Mouse (Mus musculus) heart, embryonic 11.5 days (tissue): ENCODE data around the gene Rab8a. TPM values are rescaled to one million over a fixed set of nuclear protein-coding genes. Genes with fewer than 3 reads are reported as not detected.
"Not testable (repeated sequence)": the region's sequence is repeated elsewhere in the genome, so short reads cannot be mapped to it uniquely, and the experiment has no call there.

Experiments
- ATAC-seq: fragments of 200-750 bp; cut with Nextera tagmentation; replicated peaks from 2 replicates; pipeline ENCODE4 v1.8.0; 2017; ENCODE audit warnings: moderate library complexity; ENCODE audit not compliant: insufficient number of reproducible peaks, low FRiP score, low TSS enrichment
- H3K27ac ChIP-seq: fragments of 300-500 bp; sonication (generic); 2 replicates; pipeline ENCODE4 v1.5.1; 2014; ENCODE audit warnings: mild to moderate bottlenecking, low read depth, low read length
- H3K27me3 ChIP-seq: fragments of 300-500 bp; sonication (generic); 2 replicates; pipeline ENCODE4 v1.6.1; 2014; ENCODE audit warnings: mild to moderate bottlenecking, low read length, mixed read lengths; ENCODE audit not compliant: control insufficient read depth, insufficient read depth
- H3K36me3 ChIP-seq: fragments of 300-500 bp; sonication (generic); 2 replicates; pipeline ENCODE4 v1.6.1; 2014; ENCODE audit warnings: mild to moderate bottlenecking, low read length, moderate library complexity, mixed read lengths; ENCODE audit not compliant: control insufficient read depth, insufficient read depth
- H3K4me1 ChIP-seq: fragments of 300-500 bp; sonication (generic); 2 replicates; pipeline ENCODE4 v1.6.1; 2014; ENCODE audit warnings: low read length; ENCODE audit not compliant: control insufficient read depth, insufficient read depth
- H3K4me2 ChIP-seq: fragments of 300-500 bp; sonication (generic); 2 replicates; pipeline ENCODE4 v1.6.1; 2014; ENCODE audit warnings: mild to moderate bottlenecking, moderate library complexity
- H3K4me3 ChIP-seq: fragments of 300-500 bp; sonication (generic); 2 replicates; pipeline ENCODE4 v1.5.1; 2014; ENCODE audit warnings: low read depth, low read length
- H3K9ac ChIP-seq: fragments of 300-500 bp; sonication (generic); 2 replicates; pipeline ENCODE4 v1.6.1; 2014; ENCODE audit warnings: mild to moderate bottlenecking, low read depth, low read length, moderate library complexity
- H3K9me3 ChIP-seq: fragments of 300-500 bp; sonication (generic); replicated peaks from 2 replicates; pipeline ENCODE4 v1.6.1; 2016; ENCODE audit warnings: low read length; ENCODE audit not compliant: control insufficient read depth
- WGBS: fragments of 180-500 bp; shearing (Covaris S2); extraction: QIAGEN DNeasy Blood & Tissue Kit; methylation state at CpG from one replicate; pipeline ENCODE4 v1.1.7; 2014; ENCODE audit not compliant: insufficient replicate concordance; 5-methylcytosine and 5-hydroxymethylcytosine counted together
- polyA plus RNA-seq: library from polyadenylated mRNA; unstranded; fragments of >200 nt; fragmentation: Nextera tagmentation; extraction: Ambion mirVana; gene quantifications from 2 replicates; pipeline ENCODE4 v1.2.1, GENCODE M21; 2014

The Rab8a gene
- 65.5 and 71.6 TPM in 2 replicates for polyA plus RNA-seq

DNA sequence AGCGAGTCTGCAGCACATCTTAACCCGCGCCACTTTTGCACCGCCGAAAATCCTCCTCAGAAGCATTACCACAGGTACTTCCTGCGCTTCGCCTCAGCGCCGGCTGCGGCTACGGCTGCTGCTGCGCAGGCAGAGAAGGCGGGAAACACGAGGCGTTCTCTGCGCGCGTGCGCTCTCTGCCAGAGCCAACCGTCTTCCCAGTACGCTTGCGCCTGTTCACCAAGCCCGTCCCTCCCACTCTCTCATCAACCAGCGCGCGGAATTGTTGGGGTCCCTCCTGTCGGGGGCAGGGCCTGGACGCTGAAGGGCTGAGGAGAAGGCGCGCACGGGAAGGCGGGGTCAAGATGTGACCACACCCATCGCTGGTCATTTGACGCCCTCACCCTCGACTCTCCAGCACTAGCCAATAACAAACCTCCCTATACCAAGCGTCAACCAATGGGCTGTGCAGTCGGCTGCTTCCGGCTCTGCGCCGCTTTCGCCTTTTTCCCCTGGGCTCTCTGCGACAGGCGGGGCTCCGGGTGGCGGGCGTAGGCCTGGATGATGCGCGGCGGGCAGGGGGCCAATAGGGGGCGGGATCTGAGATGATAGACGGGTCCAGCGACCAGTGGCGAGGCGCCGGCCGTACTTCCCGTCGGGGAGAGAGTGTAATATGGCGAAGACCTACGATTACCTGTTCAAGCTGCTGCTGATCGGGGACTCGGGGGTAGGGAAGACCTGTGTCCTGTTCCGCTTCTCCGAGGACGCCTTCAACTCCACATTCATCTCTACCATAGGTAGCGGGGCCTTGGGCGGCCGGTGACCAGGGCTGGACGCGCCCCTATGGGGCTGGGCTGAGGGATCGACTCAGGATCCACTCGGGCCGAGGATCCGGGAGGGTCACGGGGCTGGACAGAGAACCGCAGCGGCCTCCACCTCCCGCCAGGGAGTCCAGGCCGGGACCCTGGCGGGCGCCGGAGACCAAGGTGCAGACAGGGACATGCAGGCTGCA is at the start of gene Rab8a:
Rab8a (plus strand) TSS at position 494 of the 991 bp plus-strand sequence.
- H3K4me2 ChIP-seq, result peak within 1 kb of the TSS; percentile 91
- under 1% methylated on average over 82 of the region's 82 CpGs for WGBS
- no peaks in the 10 kb centered on the region; the same call in 1 of the 2 replicates for H3K36me3 ChIP-seq
- H3K4me1 ChIP-seq, result peaks cover 12% of the 10 kb centered on the region
- H3K9ac ChIP-seq, result peak within 1 kb of the TSS; percentile 81
- peak; percentile 99 for ATAC-seq
- H3K27me3 ChIP-seq, result no peaks in the 10 kb centered on the region
- H3K9me3 ChIP-seq, result no peaks in the 10 kb centered on the region
- peak within 1 kb of the TSS; percentile 86 for H3K27ac ChIP-seq
- peak within 1 kb of the TSS; percentile 76 for H3K4me3 ChIP-seq

DNA sequence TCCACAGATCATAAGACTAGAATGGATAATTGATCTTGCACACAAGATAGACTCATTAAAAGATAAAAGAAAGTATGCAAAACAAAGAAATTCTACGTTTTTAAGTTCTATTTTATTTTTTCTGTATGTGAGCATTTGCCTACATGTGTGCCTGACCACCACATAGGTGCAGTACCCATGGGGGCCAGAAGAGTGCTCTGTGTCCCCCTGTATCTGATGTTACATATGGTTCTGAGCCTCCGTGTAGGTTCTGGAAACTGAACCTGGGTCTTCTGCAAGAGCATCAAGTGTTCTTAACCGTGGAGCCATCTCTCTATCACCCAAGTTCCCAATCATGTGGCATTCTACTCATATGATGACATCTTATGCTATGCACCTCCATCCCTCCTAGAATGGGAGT is 48.5 kb upstream of the Rab8a start:
- 57% methylated on average over 3 of the region's 3 CpGs for WGBS
- Histone ChIP-seq H3K27me3 (no peaks in the 10 kb centered on the region), H3K4me1 (no peaks in the 10 kb centered on the region), H3K9ac (no peak overlapping the region), H3K27ac (no peak overlapping the region), H3K9me3 (no peaks in the 10 kb centered on the region), H3K36me3 (no peaks in the 10 kb centered on the region), H3K4me2 (no peak overlapping the region), H3K4me3 (no peak overlapping the region)
- no peak for ATAC-seq

DNA sequence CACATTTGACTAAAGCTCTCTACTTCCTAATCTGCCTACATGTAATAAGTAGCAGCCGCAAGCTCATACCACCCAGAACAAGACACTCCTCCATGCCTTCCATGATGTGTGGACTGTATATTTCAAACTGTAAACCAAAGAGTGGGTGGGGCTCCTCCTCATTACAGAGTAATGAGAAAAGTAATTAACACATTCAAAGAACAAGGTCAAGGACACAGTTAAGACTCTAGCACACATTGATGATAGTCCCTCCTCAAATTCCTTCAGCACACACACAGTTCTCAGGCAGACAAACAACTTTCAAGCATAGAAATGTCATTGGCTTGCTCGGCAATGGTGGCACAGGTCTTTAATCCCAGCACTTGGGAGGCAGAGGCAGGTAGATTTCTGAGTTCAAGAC is 45.8 kb upstream of the Rab8a start:
- no peaks in the 10 kb centered on the region for H3K9me3 ChIP-seq
- no peaks in the 10 kb centered on the region for H3K27me3 ChIP-seq
- no peak for ATAC-seq
- no peaks in the 10 kb centered on the region for H3K36me3 ChIP-seq
- no peak overlapping the region for H3K4me2 ChIP-seq
- 79% methylated on average over 2 of the region's 2 CpGs for WGBS
- H3K4me3 ChIP-seq, result no peak overlapping the region
- H3K27ac ChIP-seq, result no peak overlapping the region
- no peaks in the 10 kb centered on the region for H3K4me1 ChIP-seq
- no peak overlapping the region for H3K9ac ChIP-seq

DNA sequence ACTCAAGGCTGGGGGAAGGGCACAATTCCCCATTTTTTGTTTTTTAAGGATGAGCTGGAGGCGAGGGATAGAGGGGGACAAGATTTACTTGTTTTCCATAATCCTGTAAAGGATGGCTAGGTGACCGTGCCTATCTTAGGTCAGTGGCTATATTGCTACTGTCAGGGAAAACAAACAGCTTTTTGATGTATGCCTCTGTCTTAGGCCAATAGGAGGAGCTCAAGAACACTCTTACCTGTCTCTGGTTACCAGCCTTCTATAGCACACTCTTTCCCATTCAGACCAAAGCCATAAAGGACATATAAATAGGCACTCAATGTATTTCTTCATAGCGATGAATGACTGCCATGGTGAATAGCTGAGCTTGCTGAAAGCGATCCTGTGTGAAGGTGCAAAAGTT is 42.4 kb upstream of the Rab8a start:
- Histone ChIP-seq H3K36me3 (no peaks in the 10 kb centered on the region), H3K4me1 (no peaks in the 10 kb centered on the region), H3K9me3 (no peaks in the 10 kb centered on the region), H3K4me2 (no peak overlapping the region), H3K27me3 (no peaks in the 10 kb centered on the region), H3K4me3 (no peak overlapping the region), H3K27ac (no peak overlapping the region), H3K9ac (no peak overlapping the region)
- WGBS, result 44% methylated on average over 4 of the region's 4 CpGs
- no peak for ATAC-seq

DNA sequence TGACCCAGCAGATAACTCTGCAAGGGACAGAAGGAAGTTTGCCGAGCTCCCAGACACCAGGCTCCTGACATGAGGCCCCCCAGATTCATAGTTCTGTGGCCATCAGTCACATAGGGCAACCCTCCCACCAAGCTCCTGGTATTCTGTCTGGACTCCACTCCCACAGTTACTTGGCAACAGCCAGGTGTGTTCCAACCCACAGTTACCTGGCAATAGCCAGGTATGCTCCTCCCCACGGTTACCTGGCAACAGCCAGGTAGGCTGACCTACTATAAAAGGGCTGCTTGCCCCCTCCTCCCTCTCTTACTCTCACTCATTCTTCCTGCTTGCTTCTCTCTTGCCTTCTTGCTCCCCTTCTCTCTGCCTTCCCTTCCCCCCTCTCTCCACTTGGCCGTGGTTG is 39.5 kb upstream of the Rab8a start:
- H3K4me2 ChIP-seq, H3K9me3 ChIP-seq, H3K4me1 ChIP-seq, H3K27ac ChIP-seq, H3K4me3 ChIP-seq, H3K36me3 ChIP-seq, H3K9ac ChIP-seq, ATAC-seq, H3K27me3 ChIP-seq: not testable (repeated sequence)
- 45% methylated on average over 3 of the region's 3 CpGs for WGBS

DNA sequence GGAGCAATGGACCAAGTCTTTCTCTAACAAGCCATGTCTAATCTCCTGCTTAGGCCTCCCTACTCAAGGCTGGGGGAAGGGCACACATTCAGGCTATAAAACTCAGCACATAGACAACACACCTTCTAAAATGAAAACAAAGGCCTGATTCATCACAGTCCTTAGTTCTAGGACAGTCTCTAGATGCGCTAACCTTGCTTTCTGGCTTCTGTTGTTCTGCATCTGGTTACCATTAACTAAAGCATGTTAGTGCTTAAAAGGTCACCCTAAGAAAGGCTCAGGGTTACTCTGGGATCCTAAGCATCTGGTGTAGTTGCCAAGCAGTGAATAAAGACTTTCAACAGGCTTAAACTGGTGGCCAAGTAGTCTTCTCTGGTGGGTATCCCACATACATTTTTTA is 39.0 kb upstream of the Rab8a start:
- Histone ChIP-seq H3K27me3 (no peaks in the 10 kb centered on the region), H3K27ac (no peak overlapping the region), H3K4me3 (no peak overlapping the region), H3K4me2 (no peak overlapping the region), H3K9ac (no peak overlapping the region), H3K9me3 (no peaks in the 10 kb centered on the region), H3K4me1 (no peaks in the 10 kb centered on the region), H3K36me3 (no peaks in the 10 kb centered on the region)
- no peak for ATAC-seq
- 88% methylated on average over 1 of the region's 1 CpGs for WGBS

DNA sequence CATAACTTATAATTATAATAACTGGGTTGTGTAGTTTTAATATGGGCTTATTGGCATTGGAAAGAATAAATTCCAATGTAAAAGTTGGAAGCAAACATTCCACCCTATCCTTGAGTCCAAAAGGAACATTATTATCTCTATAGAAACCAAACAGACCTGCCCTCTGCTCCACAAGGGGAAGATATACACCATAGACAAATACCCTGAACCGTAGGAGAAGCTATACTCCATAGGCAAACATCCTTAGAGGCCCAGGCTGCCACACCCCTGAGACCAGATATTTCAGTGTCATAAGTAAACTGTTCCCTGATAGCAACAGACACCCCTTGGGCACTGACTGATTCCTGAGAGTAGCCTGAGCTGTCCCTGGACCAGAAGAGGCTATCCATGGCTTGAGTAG is 33.2 kb upstream of the Rab8a start:
- Histone ChIP-seq H3K9ac (no peak overlapping the region), H3K4me3 (no peak overlapping the region), H3K36me3 (no peaks in the 10 kb centered on the region), H3K4me1 (peaks cover 4% of the 10 kb centered on the region; the same call in 1 of the 2 replicates), H3K9me3 (no peaks in the 10 kb centered on the region), H3K4me2 (no peak overlapping the region), H3K27me3 (no peaks in the 10 kb centered on the region), H3K27ac (no peak overlapping the region)
- ATAC-seq, result no peak
- 67% methylated on average over 1 of the region's 1 CpGs for WGBS

DNA sequence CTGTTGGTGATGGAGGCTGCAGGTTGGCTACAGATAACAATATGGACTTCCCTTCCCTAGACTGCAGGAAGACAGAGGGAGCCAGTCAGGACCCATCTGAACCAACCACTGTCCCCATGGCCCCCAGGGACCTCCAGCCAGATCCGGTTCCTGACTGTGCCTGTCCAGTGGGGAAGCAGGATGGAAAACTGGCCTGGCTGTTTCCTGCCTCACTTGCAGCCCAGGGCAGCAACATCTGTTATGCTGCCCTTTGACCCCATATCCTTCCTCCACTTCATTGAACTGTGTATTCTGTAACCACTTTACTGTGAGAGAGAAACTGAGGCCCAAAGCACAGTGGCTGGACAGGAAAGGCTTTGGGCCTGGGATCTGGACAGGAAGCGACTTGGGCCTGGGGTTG is 29.7 kb upstream of the Rab8a start:
- Histone ChIP-seq H3K27ac (peak overlapping the region; percentile 66), H3K36me3 (no peaks in the 10 kb centered on the region), H3K4me1 (peaks cover 14% of the 10 kb centered on the region), H3K27me3 (no peaks in the 10 kb centered on the region), H3K9ac (no peak overlapping the region), H3K4me2 (no peak overlapping the region), H3K9me3 (no peaks in the 10 kb centered on the region), H3K4me3 (no peak overlapping the region)
- 65% methylated on average over 2 of the region's 2 CpGs for WGBS
- ATAC-seq, result no peak

DNA sequence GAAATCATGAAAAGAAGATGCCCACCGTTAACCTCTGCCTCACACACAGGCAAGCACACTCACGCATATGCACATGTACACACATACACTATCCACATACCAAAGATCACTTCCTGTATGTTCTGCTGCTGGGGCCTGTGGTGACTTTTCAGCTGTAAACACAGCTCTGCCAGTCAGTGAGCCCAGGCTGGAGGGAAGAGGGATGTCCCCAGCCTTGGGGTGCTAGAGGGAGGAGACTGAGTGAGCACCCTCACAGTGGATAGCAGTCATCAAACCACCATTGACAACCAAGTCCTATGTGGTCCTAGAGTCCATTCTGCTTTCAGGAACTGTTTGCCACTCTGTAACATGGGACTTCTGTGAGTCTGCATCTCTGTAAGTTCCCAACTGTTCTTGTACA is 29.1 kb upstream of the Rab8a start:
- WGBS, result 74% methylated on average over 2 of the region's 2 CpGs
- Histone ChIP-seq H3K9me3 (no peaks in the 10 kb centered on the region), H3K27me3 (no peaks in the 10 kb centered on the region), H3K4me1 (peaks cover 14% of the 10 kb centered on the region), H3K9ac (no peak overlapping the region), H3K4me3 (no peak overlapping the region), H3K4me2 (no peak overlapping the region), H3K27ac (peak overlapping the region; percentile 66), H3K36me3 (no peaks in the 10 kb centered on the region)
- no peak for ATAC-seq
